Mouse (Mus musculus): ENCODE measurements around the gene Dnah5.

The Dnah5 gene

GRCm38 (mm10) chr15:28466591-28467247, 263.2 kb downstream of the Dnah5 start:
- no peak for DNase-seq (ENCODE audit: inconsistent ontology term)

- no peak for DNase-seq (ENCODE audit: inconsistent ontology term)
These were observed 270.3 kb downstream of the Dnah5 start for GRCm38 (mm10) chr15:28473749-28474390.

- no peak for DNase-seq (ENCODE audit: inconsistent ontology term)
These were observed 299.3 kb downstream of the Dnah5 start for GRCm38 (mm10) chr15:28502820-28503219.

GRCm38 (mm10) chr15:28515176-28515575, 311.6 kb downstream of the Dnah5 start:
- DNase-seq (ENCODE audit: inconsistent ontology term), result no peak
